19 mouse cellular contexts compared by ENCODE assay signal in genomic region chr2:145434068-145434467, GRCm38 (mm10).
DNase-seq lines count a peak whose midpoint lies in the region; ATAC-seq and TF ChIP-seq lines count a peak whose summit lies in the region.
"Had no signal": no experiment of that assay in that cellular context is flagged by ENCODE, and none has a peak within 500 bp of the region (broad histone marks: within the 10 kb centered on the region; RNA-seq: fewer than 3 reads in every experiment).

No protein-coding gene starts in this region.

- peak; percentile 74 for ATAC-seq in granulocyte monocyte progenitor cell, adult 5-6 weeks (replicated peaks; ENCODE audit: poor library complexity, severe bottlenecking)
- ATAC-seq in megakaryocyte progenitor cell, adult 5-6 weeks (replicated peaks; ENCODE audit: poor library complexity): peak; percentile 54; the same call in 1 of the 2 replicates
- ATAC-seq: forebrain, embryonic 13.5 days; forebrain, embryonic 15.5 days; forebrain, postnatal 0 days had no signal

- DNase-seq in heart, adult 11 months: peak; percentile 14
- DNase-seq in heart, postnatal 14 days: no peak
- no peak for DNase-seq in cerebellum, adult 2 months
- no peak for DNase-seq in adrenal gland, adult 2 months
- DNase-seq: adrenal gland, adult 8-10 months; adrenal gland, postnatal 14 days; adrenal gland, postnatal 36 days; cerebellum, adult 11-12 months; cerebellum, adult 8-10 months; cerebellum, adult 9-11 months; cerebellum, postnatal 14 days; cerebellum, postnatal 36 days; forebrain, postnatal 0 days had no signal

- TF ChIP-seq POLR2A in cerebellum, adult 2 months (IDR thresholded peaks at IDR 0.05; ENCODE audit: borderline replicate concordance, insufficient read depth, low read length): no peak

- H3K4me3 ChIP-seq in cerebellum, adult 2 months (replicated peaks; ENCODE audit: insufficient read depth, low read depth, low read length): no peak overlapping the region
- H3K4me3 ChIP-seq: embryonic facial prominence, embryonic 10.5 days; embryonic facial prominence, embryonic 12.5 days; forebrain, embryonic 13.5 days; forebrain, embryonic 15.5 days had no signal

- intact Hi-C loops in heart, postnatal 14 days (cut with DNase I): no loop called here

- 99% methylated on average over 1 of the region's 1 CpGs for WGBS in cerebellum, adult 2 months

- no peak for TF ChIP-seq CTCF in cerebellum, adult 2 months (IDR thresholded peaks at IDR 0.05; ENCODE audit: borderline replicate concordance, insufficient read depth, low read depth, low read length)

- no peak overlapping the region for H3K27ac ChIP-seq in cerebellum, adult 2 months (ENCODE audit: insufficient read depth, low read length)
- H3K27ac ChIP-seq: embryonic facial prominence, embryonic 10.5 days; embryonic facial prominence, embryonic 12.5 days; forebrain, embryonic 13.5 days; forebrain, embryonic 15.5 days had no signal

- H3K4me1 ChIP-seq in cerebellum, adult 2 months (ENCODE audit: control insufficient read depth, insufficient read depth, low read length): no peaks in the 10 kb centered on the region
- H3K4me1 ChIP-seq: embryonic facial prominence, embryonic 10.5 days; embryonic facial prominence, embryonic 12.5 days; forebrain, embryonic 13.5 days; forebrain, embryonic 15.5 days had no signal

- no peaks in the 10 kb centered on the region; the same call in 1 of the 2 replicates for H3K27me3 ChIP-seq in cerebellum, adult 2 months (ENCODE audit: control insufficient read depth, insufficient read depth, low read length)
- H3K27me3 ChIP-seq: embryonic facial prominence, embryonic 12.5 days; forebrain, embryonic 13.5 days; forebrain, embryonic 15.5 days had no signal
